Mouse (Mus musculus) adipose tissue, adult 10 weeks (tissue): ENCODE data around the gene Olfr854. TPM values are rescaled to one million over a fixed set of nuclear protein-coding genes. Genes with fewer than 3 reads are reported as not detected.

Source experiments
- polyA plus RNA-seq: library from polyadenylated mRNA; stranded (reverse); fragments of 350-450 nt; fragmentation: Illumina TruSeq; extraction: RNeasy Lipid Tissue Mini Kit (QIAGEN cat#74804); gene quantifications from one replicate; pipeline ENCODE4 v1.2.3, GENCODE M21; 2014; ENCODE audit warnings: low read depth, low replicate concordance

Gene Olfr854
- polyA plus RNA-seq: not detected

GRCm38 (mm10) chr9:19567282-19567681, at the start of gene Olfr854:
Olfr854 (minus strand) TSS chr9:19567382.

GRCm38 (mm10) chr9:19582317-19582716, 15.1 kb upstream of the Olfr854 start, which contains the start of gene Olfr855:
Olfr855 (plus strand) TSS chr9:19582617.

DNA sequence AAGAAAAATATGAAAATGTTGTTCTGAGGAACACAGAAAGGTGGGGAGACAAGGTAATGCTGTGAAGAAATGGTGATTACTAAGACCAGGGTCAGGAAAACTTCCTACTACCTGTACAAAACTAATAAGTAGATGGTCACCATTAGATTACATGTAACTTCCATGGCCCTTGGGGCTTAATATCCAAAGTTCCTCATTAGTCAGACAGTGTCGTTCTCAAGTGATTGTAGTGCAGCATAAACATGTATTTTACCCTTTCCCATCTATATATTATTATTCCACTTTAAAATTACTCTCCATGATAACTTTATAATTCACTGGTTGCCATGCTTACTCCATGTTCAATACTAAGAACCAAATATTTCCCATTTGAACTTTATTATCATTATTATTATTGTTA, 26.2 kb downstream of the Olfr854 start, which contains the start of gene Olfr853:
Olfr853 (minus strand) TSS at position 101 of the 400 bp plus-strand sequence.

Other genes with a start within 250 kb of the Olfr854 start
- gene Olfr845, start 230.9 kb downstream of the Olfr854 start, polyA plus RNA-seq: not detected
- gene Olfr846, start 203.4 kb downstream of the Olfr854 start, polyA plus RNA-seq: not detected
- gene Olfr847, start 188.7 kb downstream of the Olfr854 start, polyA plus RNA-seq: not detected
- gene Olfr849, start 127.1 kb downstream of the Olfr854 start, polyA plus RNA-seq: not detected
- gene Olfr850, start 89.1 kb downstream of the Olfr854 start, polyA plus RNA-seq: not detected
- gene Olfr851, start 74.1 kb downstream of the Olfr854 start, polyA plus RNA-seq: not detected
- gene Olfr853, start 26.3 kb downstream of the Olfr854 start, polyA plus RNA-seq: not detected
- gene Olfr855, start 15.2 kb upstream of the Olfr854 start, polyA plus RNA-seq: not detected
- 15.2 TPM for gene Zfp317, start 54.7 kb upstream of the Olfr854 start, polyA plus RNA-seq
- gene Olfr857, start 142.1 kb upstream of the Olfr854 start, polyA plus RNA-seq: not detected
- gene Olfr58, start 212.9 kb upstream of the Olfr854 start, polyA plus RNA-seq: not detected
- not detected for gene Olfr859, start 237.5 kb upstream of the Olfr854 start, polyA plus RNA-seq